Mouse (Mus musculus): Measurements from ENCODE around the gene Myo10. TPM values are rescaled to one million over a fixed set of nuclear protein-coding genes. Genes with fewer than 3 reads are reported as not detected.

Myo10 gene
- polyA plus RNA-seq, 1 experiment from 2014 or later = 25.8 TPM

- no peak overlapping the region for H3K4me3 ChIP-seq (replicated peaks; ENCODE audit: low read depth, low read length)
- 63% methylated on average over 15 of the region's 15 CpGs for WGBS
- no peaks in the 10 kb centered on the region for H3K36me3 ChIP-seq (ENCODE audit: insufficient read depth, low read length)
- H3K4me2 ChIP-seq (ENCODE audit: low read length) = no peak overlapping the region
- H3K4me1 ChIP-seq (replicated peaks; ENCODE audit: insufficient read depth, low read length) = peaks cover 29% of the 10 kb centered on the region
- H3K9ac ChIP-seq (ENCODE audit: low read depth, low read length) = no peak overlapping the region
- no peaks in the 10 kb centered on the region for H3K9me3 ChIP-seq (replicated peaks; ENCODE audit: low read length)
- peak overlapping the region; percentile 1; the same call in 1 of the 2 replicates for H3K27ac ChIP-seq
- ATAC-seq (replicated peaks; ENCODE audit: low FRiP score, low read depth) (no peak), DNase-seq (ENCODE audit: low spot score) (no peak)
- no peaks in the 10 kb centered on the region for H3K27me3 ChIP-seq (ENCODE audit: insufficient read depth, low read length)
- TF ChIP-seq CTCF (IDR thresholded peaks at IDR 0.05; ENCODE audit: low read depth) = peak; percentile 45
Measured at GRCm38 (mm10) chr15:25690066-25690745, 67.9 kb downstream of the Myo10 start.

- H3K4me1 ChIP-seq (replicated peaks; ENCODE audit: insufficient read depth, low read length) = peaks cover 29% of the 10 kb centered on the region
- ATAC-seq (replicated peaks; ENCODE audit: low FRiP score, low read depth) (no peak), DNase-seq (ENCODE audit: low spot score) (no peak)
- no peaks in the 10 kb centered on the region for H3K27me3 ChIP-seq (ENCODE audit: insufficient read depth, low read length)
- H3K36me3 ChIP-seq (ENCODE audit: insufficient read depth, low read length) = no peaks in the 10 kb centered on the region
- no peak overlapping the region for H3K9ac ChIP-seq (ENCODE audit: low read depth, low read length)
- no peak overlapping the region for H3K4me3 ChIP-seq (replicated peaks; ENCODE audit: low read depth, low read length)
- no peaks in the 10 kb centered on the region for H3K9me3 ChIP-seq (replicated peaks; ENCODE audit: low read length)
- TF ChIP-seq CTCF (IDR thresholded peaks at IDR 0.05; ENCODE audit: low read depth) = no peak
- no peak overlapping the region for H3K4me2 ChIP-seq (ENCODE audit: low read length)
- WGBS = 56% methylated on average over 4 of the region's 4 CpGs
- H3K27ac ChIP-seq = 0 out of 2 replicates have a peak overlapping the region, but pooled peaks have one; percentile 16
Measured at GRCm38 (mm10) chr15:25690746-25691105, 68.4 kb downstream of the Myo10 start.

GRCm38 (mm10) chr15:25692254-25692950, 70.1 kb downstream of the Myo10 start:
- peaks cover 29% of the 10 kb centered on the region for H3K4me1 ChIP-seq (replicated peaks; ENCODE audit: insufficient read depth, low read length)
- no peak overlapping the region for H3K27ac ChIP-seq
- TF ChIP-seq CTCF (IDR thresholded peaks at IDR 0.05; ENCODE audit: low read depth) = no peak
- H3K9me3 ChIP-seq (replicated peaks; ENCODE audit: low read length) = no peaks in the 10 kb centered on the region
- H3K36me3 ChIP-seq (ENCODE audit: insufficient read depth, low read length) = no peaks in the 10 kb centered on the region
- WGBS = 47% methylated on average over 21 of the region's 21 CpGs
- no peak overlapping the region for H3K9ac ChIP-seq (ENCODE audit: low read depth, low read length)
- DNase-seq (ENCODE audit: low spot score) (no peak), ATAC-seq (replicated peaks; ENCODE audit: low FRiP score, low read depth) (no peak)
- no peak overlapping the region for H3K4me3 ChIP-seq (replicated peaks; ENCODE audit: low read depth, low read length)
- no peak overlapping the region for H3K4me2 ChIP-seq (ENCODE audit: low read length)
- H3K27me3 ChIP-seq (ENCODE audit: insufficient read depth, low read length) = no peaks in the 10 kb centered on the region

- H3K9ac ChIP-seq (ENCODE audit: low read depth, low read length) = no peak overlapping the region
- H3K4me1 ChIP-seq (replicated peaks; ENCODE audit: insufficient read depth, low read length) = peaks cover 26% of the 10 kb centered on the region; the same call in 1 of the 2 replicates
- no peaks in the 10 kb centered on the region for H3K9me3 ChIP-seq (replicated peaks; ENCODE audit: low read length)
- H3K27ac ChIP-seq = no peak overlapping the region
- H3K4me3 ChIP-seq (replicated peaks; ENCODE audit: low read depth, low read length) = no peak overlapping the region
- H3K27me3 ChIP-seq (ENCODE audit: insufficient read depth, low read length) = no peaks in the 10 kb centered on the region
- TF ChIP-seq CTCF (IDR thresholded peaks at IDR 0.05; ENCODE audit: low read depth) = peak; percentile 39; the same call in 1 of the 2 replicates
- 69% methylated on average over 11 of the region's 11 CpGs for WGBS
- DNase-seq (ENCODE audit: low spot score) (no peak), ATAC-seq (replicated peaks; ENCODE audit: low FRiP score, low read depth) (no peak)
- H3K36me3 ChIP-seq (ENCODE audit: insufficient read depth, low read length) = no peaks in the 10 kb centered on the region
- no peak overlapping the region for H3K4me2 ChIP-seq (ENCODE audit: low read length)
Measured at GRCm38 (mm10) chr15:25693708-25694107, 71.4 kb downstream of the Myo10 start.

- TF ChIP-seq CTCF (IDR thresholded peaks at IDR 0.05; ENCODE audit: low read depth) = no peak
- WGBS = 93% methylated on average over 3 of the region's 4 CpGs
Measured at GRCm38 (mm10) chr15:25694749-25695148, 72.4 kb downstream of the Myo10 start.

GRCm38 (mm10) chr15:25695253-25695652, 72.9 kb downstream of the Myo10 start:
- Histone ChIP-seq H3K4me1 (replicated peaks; ENCODE audit: insufficient read depth, low read length) (peaks cover 20% of the 10 kb centered on the region; the same call in 1 of the 2 replicates), H3K4me2 (ENCODE audit: low read length) (no peak overlapping the region), H3K4me3 (replicated peaks; ENCODE audit: low read depth, low read length) (no peak overlapping the region), H3K9ac (ENCODE audit: low read depth, low read length) (no peak overlapping the region), H3K27ac (no peak overlapping the region), H3K36me3 (ENCODE audit: insufficient read depth, low read length) (0 out of 2 replicates have a peak, but pooled peaks cover under 1% of the 10 kb centered on the region), H3K9me3 (replicated peaks; ENCODE audit: low read length) (no peaks in the 10 kb centered on the region), H3K27me3 (ENCODE audit: insufficient read depth, low read length) (no peaks in the 10 kb centered on the region)
- no peak for DNase-seq (ENCODE audit: low spot score)
- WGBS = 88% methylated on average over 3 of the region's 3 CpGs
- no peak for TF ChIP-seq CTCF (IDR thresholded peaks at IDR 0.05; ENCODE audit: low read depth)
- ATAC-seq (replicated peaks; ENCODE audit: low FRiP score, low read depth) = no peak

More at GRCm38 (mm10) chr15:25694749-25695148, 72.4 kb downstream of the Myo10 start:
- H3K9ac ChIP-seq (ENCODE audit: low read depth, low read length) = no peak overlapping the region
- no peak overlapping the region for H3K27ac ChIP-seq
- H3K4me1 ChIP-seq (replicated peaks; ENCODE audit: insufficient read depth, low read length) = peaks cover 22% of the 10 kb centered on the region; the same call in 1 of the 2 replicates
- H3K27me3 ChIP-seq (ENCODE audit: insufficient read depth, low read length) = no peaks in the 10 kb centered on the region
- H3K36me3 ChIP-seq (ENCODE audit: insufficient read depth, low read length) = no peaks in the 10 kb centered on the region
- H3K9me3 ChIP-seq (replicated peaks; ENCODE audit: low read length) = no peaks in the 10 kb centered on the region
- no peak overlapping the region for H3K4me3 ChIP-seq (replicated peaks; ENCODE audit: low read depth, low read length)
- DNase-seq (ENCODE audit: low spot score) = no peak
- no peak for ATAC-seq (replicated peaks; ENCODE audit: low FRiP score, low read depth)
- H3K4me2 ChIP-seq (ENCODE audit: low read length) = no peak overlapping the region
